Mouse (Mus musculus) cerebellum, postnatal 36 days (tissue): Measurements from ENCODE around the gene Mdm4.

Experiments
- DNase-seq, 2 experiments: peaks; one replicate each; pipeline ENCODE4 v3.0.0; 2021 to 2022; ENCODE audit warnings: mixed read lengths in 2 of 2

The Mdm4 gene

DNA sequence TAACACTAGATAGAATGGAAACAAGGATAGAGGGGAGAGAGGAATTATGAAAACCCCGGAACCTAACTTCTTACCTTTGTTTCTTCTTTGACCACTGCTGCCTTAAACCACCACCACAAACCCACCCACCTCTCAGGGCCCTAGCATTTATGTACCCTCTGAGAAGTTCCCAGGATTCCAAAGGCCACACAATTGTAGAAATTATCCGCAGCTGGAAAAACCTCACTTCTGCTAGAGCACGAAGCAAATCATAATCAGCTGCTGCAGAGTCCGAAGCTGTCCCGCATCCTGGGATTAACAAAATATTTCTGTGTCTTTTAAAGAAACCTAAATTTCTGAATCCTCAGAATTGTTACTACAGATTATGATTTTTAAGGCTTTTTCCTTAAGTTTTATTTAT lies at the start of gene Mdm4:
TSS of gene Mdm4 (minus strand) at position 101 of the 400 bp plus-strand sequence.
- DNase-seq = no peak

DNA sequence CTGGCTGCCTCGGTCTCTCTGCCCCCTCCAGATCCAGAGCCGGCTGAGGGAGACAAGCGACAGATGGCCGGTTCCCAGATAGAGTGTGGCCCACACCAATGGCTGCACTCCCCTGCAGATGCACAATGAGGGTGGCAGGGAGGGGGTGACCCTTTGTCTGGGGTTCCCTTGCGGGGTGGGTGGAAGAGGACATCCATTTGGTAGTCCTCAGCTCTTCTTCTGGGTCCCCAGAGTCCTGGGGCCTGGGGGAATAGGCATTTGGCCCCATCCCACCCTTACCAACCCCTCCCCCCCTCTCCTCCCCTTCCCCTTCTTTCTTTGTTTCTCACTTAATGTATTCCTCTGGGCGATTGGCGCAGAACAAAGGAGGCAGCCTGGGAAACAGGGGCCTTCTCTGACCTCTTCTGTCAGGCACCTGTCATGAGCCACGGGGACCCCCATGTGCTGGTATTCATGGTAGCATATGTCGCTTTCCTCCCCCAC lies 49.8 kb upstream of the Mdm4 start:
- no peak for DNase-seq

DNA sequence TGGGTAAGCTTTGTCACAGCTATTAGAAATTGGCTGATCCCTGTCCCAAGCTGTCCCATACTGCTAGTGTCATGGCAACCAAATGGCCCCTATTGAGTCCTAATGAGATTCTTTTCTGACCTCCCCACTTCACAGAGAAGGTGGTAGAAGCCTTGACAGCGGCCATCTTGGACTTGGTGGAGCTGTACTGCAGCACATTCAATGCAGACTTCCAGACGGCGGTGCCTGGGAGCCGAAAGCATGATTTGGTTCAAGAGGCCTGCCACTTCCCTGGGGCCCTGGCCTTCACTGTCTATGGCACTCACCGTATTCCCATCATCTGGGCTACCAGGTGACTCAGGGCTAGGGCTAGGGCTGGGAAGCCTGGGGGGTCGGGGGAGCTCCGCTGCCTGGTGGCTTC lies 49.1 kb upstream of the Mdm4 start:
- no peak for DNase-seq

DNA sequence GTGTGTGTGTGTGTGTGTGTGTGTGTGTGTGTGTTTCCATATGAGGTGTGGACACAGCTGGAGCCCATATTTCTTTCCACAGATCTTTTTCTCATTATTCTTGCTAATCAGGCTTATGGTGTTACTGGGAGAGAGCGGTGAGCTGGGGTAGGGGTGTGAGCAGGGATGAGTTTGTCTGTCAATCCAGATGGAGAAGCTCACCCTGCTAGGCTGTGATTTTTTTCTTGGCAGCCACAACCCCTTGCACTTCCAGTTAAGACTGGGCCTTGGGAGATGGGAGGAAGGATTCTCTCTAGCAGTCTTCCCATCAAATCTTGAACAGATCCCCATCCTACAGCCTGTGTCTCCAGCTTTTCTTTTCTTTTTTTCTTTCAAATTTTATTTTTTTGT lies 48.0 kb upstream of the Mdm4 start:
- no peak for DNase-seq

DNA sequence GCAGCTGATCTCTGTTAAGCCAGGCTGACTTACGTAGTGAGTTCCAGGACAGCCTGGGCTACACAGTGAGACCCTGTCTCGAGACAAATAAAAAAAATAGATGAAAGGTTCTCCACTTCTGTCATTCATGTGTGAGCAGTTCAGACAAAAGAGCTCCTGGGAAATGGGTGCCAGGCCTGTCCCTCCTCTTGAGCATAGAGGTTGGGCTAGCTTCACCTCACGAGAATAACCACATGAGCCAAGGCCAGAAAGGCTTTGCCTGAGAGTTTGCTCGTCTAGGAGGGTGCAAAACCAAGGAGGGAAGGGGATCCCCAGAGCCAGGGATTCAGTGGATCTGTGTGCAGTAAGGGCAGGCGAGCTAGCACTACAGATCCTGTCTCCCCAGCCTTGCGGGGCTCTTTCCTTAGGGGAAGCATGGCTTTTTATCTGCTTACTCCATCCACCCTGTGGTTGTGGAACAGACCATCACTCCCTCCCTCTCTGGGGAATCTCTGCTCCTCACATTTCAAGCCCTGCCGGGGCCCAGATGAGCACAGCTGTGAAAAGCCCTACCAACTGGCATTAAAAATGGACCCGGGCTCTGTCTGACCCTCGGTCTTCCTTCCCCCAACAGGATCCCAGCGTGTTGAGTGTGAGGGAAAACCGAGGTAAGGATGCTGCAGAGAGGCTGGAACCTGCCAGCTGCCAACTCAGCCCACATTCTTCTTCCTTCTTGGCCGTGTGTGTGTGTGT lies 47.4 kb upstream of the Mdm4 start:
- DNase-seq = no peak

DNA sequence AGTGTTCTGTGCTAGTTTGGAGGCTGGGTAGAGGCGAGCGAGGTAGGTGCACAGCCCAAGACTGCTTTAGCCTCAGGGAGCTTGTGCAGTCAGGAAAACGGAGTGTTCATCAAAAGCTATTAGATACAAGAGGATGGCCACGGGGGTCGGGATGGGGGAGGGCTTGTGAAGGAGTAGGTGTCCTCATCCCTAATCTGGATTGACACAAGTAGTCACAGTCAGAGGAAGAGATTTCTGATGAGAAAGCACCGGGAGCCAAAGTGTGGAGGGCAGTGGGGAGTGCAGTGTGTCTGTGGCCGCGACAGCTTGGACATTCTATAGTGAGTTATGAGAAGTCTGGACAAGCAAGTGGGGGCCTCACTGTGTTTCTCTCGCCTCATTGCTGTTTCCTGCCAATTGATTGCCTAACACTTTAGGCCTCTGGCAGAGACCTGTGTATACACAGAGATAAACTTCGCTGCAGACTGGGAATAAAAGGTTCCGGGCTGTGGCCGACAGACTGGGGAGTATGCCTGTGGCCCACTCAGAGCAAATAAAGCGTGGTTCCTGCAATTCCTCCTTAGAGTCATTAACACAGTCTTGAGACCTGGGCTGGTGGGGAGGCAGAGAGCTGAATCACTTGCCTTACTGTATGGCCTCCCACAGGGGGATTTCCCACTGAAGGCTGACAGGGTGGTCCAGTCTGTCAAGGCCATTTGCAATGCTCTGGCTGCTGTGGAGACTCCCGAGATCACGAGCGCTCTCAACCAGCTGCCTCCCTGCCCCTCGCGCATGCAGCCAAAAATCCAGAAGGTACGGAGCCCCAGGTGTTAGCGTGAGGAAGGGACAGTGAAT lies 46.5 kb upstream of the Mdm4 start:
- DNase-seq = no peak

DNA sequence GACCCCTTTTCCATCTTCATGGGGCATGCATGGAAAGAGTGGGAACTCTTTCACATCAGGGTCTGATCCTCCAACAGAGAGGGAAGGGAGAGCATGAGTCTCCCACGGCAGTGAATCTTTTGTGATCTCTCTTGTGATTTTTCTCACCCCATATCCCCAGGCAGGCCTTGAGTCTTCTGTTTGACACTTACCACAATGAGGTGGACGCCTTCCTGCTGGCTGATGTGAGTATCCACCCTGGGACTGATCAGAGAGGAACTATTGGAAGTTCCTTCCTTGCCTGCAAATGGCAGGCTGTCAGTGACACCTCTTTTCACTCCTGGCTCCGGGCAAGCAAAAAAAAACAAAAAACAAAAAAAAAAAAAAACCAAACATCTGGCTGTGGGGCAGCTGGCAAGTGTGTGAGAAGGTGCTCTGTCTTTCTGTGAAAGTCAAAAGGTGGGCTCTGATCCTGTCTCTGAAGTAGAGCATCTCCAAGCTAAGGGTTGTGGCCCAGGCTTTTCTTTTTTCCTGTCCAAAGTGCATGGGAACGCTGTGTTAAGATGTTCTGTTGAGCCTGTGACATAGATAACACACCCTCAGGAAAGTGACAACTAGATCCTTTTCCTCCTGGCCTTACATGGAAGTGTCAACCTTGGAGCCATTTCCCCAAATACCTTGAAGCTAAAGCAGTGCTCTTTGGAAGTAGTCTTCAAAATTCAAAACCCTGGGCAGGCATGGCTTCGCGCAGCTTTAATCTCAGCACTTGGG lies 45.5 kb upstream of the Mdm4 start:
- no peak for DNase-seq

DNA sequence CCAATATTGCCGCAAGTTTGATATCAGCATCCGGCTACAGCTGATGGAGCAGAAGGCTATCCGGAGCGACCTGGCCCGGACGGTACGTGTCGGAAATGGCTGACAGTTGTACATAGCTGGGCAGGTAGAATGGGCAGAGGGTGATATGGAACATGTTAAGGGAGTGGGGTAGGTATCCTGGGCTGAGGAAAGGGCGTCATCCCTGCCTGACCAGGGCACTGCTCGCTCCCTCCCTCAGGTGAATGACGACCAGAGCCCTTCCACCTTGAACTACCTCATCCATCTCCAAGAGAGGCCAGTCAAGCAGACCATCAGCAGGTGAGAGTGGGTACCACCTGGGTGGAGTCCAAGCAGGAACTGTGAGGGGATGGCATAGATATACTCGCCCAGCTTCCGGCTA lies 44.2 kb upstream of the Mdm4 start:
- no peak for DNase-seq

DNA sequence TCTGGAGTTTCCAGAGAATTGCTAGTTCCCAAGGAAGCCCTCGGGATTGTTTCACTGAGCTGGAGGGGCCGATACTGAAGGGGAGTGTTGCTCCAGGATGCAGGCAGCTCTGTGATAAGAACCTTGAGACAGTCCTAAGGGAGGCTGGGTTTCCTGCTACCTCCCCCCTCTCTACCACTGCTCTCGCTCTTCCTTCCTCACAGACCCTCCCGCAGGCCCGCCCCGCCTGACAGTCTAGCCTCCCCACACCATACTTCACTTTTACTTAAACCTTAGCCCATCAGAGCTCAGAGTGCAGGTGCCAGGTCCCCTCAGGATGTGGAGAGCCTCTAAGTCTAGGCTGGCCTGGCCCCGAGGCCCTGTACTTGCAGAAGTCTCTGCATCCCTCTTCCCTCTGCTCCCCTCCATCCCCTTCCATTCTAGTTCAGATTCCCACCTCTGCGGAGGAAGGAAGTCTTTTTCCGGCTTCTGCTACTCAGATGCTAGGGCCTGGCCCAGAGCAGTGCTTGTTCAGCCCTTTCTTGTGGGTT lies 43.0 kb upstream of the Mdm4 start:
- no peak for DNase-seq

DNA sequence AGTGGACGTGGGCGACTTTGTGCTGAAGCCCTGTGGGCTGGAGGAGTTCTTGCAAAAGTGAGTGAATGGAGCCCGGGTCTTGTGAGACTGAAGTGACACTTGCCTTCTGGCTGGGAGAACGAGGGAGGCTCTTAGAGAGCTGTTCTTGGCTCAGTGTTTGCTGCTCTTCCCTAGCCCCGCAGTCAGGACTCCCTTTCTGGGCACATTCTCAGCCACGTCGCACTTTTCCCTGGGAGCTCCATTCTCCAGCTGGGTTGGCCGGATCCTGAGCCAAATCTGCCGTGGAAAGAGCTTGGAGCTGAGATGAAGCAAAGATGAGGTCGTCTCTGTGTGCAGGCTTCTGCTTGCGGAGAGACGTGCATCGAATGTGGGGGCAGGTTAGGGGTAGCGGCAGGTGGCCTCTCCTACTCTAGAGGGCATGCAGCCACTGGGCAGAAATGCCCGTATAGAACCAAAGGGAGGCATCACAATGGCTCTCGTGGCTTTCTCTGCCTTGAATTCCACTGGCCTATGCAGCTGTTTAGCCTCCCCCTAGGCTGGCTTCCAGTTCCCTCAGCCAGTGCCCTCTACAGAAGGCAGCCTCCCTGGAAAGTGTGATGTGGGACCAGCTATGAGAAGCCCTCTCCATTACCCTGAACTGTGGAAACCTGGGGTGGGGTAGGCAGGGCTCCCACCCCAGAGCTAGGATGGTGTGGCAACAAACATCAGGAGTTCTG lies 41.5 kb upstream of the Mdm4 start:
- DNase-seq = peak; percentile 35 to 39

DNA sequence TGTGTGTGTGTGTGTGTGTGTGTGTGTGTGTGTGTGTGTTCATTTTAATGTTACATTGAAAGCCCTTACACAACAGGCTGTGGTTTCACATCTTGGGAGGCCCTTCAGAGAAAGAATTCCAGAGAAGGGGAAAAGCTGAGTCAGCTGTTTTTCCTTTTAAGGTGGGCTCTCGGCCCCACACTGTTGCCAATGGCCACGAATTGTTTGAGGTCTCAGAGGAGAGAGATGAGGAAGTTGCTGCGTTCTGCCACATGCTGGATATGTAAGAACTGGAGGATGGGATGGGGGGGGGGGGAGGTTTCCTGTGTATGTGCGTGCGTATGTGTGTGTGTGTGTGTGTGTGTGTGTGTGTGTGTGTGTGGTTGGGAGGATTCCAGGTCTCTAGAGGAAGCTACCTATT lies 39.8 kb upstream of the Mdm4 start:
- no peak for DNase-seq

DNA sequence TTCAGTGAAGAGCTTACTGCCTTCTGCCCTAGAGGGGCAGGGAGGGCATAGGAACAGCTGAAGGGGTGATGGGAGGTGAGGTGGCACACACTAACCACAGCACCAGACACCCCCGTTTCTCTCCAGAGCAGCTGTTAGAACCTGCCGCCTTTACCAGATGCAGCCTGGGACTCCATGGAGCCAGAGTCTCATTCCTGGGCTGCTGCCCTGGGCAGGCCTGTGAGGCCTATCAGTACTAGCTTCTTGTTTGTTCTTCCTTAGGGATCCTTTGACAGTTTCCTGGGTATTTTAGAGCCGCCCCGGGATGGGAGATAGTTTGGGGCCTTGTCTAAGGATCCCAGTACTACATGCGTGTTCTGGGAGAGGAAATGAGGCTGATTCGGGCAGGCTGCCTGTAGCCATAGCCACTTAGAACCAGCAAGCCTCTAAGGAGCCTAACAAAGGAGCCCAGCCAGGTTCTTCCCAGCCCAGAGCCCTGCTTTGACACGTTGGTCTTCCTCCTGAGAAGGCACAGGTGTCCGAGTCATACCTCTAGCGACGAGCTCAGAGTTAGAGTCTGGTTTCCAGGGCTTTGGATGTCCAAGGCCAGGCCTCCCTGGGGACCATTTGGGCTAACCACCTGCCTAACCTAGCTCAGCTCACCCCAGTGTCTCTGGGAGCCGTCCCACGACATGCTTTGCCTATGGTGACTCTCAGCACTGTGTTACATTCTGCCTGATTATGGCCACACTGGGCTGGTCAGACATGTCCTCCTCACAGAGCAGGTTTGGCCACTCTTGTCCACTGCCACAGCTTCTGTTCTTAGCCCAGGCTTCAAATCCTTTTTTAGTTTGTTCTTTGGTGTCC lies 39.1 kb upstream of the Mdm4 start:
- DNase-seq = no peak

DNA sequence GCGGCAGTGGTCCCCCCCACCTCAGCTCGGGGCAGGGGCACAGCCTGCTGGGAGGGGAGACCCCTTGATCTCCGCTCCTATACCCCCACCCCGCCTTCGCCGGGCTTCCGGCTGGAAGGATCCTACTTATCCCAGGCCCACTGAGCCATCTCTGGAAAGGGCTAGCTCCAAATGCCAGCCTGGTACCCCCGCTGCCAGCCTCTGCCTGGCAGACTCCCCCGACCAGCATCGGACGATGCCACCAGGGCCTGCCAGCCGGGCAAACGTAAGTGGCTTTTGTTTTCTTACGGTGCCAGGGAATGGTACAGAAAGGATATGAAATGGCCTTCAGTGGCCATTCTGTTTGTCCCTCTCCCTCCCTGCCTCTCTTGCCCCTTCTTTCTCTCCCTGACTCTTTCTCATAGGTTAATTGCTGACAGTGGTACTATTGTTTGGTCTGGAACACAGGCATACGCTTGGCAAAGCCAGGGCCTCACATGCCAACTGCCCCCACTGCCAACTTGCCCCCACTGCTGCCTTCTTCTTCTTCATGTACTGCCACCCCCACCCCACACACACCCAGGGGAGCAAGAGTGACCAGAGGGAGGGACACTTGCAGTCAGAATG lies 38.4 kb upstream of the Mdm4 start:
- DNase-seq = no peak

DNA sequence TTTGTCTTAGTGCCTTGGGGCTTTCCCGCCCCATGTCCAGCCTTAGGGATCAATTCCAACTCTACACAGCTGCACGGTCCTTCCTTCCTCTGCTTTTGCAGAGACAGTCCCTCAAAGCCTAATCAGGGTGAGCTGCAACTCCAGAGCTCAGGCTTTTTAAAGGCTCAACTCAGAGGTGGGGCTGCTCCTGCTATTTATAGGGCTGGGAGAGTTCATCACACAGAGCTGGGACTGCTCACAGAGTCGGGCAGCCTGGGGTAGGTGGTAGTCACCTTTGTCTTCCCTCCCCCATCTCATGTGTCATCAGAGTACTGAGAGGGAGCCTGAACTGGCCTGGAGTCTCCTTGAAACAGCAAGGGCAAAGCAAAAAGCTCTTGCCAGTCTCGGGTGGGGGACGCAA lies 37.9 kb upstream of the Mdm4 start:
- no peak for DNase-seq

DNA sequence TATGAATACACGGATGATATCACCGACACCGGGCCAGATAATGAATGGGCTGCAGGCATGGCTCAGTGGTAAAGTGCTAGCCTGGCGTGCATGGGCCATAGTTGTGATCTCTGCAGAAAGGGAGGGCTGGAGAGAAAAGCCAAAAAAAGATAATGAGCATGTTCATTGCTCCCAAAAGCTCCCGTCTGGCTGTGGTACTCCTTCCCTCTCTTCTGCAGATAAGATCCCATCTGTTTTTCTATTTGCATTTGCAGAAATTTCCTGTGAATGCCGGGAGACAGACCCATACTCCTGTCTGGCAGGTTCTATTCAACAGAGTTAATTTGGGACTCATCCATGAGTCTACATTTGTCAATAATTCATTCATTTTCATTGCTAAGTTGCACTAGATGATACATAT lies 32.8 kb upstream of the Mdm4 start:
- DNase-seq = no peak

DNA sequence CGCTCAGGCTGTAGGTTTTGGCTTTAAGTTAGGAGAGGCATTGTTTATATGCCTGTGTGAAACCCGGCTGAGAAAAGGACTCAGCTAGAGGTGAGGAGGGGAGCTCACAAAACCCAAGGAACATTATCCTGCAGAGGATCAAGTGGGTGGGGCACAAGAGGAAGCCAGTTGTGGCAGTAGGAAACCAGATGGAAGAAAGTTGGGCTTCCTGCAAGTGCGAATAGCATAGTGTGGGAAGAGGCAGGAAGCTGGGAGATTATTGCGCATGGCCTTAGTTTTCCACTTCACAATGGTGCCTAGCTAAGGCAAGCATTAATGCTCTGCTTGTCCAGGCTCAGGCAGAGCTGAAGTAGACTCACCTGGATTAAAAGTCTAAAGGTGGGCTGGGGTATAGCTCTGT lies 30.3 kb upstream of the Mdm4 start:
- DNase-seq = no peak

DNA sequence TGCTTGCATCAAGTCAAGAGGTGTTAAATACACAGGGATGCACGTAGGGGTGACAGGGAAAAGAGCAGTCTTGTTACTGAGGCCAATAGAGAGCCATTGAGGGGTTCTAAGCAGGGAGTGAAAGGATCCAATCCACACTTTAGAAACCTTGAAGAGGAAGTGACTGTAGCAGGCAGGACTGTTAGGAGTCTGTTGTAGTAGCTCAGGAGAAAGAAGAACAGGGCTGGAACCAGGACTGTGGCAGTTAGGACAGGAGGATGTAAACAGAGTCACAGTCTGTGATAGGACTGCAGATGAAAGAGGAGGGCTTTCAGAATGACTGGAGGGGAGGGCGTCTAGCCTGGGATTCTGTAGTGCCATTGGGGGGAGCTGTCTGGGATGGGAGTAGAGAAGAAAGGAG lies 29.2 kb upstream of the Mdm4 start:
- no peak for DNase-seq

DNA sequence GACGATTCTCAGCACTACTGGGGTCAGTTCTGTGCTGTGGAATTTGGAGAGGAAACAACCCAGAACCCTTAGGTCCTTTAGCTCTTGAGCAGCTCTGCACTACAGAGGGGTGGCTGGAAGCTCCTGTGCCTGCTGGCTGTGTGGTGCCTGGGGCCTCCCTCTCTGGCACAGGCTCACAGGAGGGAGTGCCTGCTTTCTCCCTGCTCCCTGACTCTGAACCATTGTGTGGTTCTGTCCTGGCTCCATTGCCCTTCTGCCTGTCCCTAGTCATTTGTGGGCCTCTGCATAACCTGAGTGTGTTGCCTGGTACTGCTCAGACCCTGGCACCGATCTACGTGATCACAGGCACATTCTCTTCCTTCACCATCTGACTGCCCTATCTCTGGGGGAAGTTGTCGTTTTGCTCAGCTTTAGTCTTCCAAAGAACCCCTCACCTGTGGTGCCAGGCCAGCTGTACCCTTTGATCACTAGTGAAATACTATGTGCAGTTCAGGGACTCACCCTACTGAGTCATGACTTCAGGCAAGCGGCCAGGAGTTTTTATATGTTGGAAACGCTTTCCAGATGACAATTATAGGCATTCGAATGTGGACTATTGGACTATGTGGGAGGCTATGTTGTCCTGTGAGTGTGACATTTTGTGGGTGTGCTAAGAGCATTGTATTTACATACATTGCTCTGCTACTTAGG lies 27.1 kb upstream of the Mdm4 start:
- no peak for DNase-seq

DNA sequence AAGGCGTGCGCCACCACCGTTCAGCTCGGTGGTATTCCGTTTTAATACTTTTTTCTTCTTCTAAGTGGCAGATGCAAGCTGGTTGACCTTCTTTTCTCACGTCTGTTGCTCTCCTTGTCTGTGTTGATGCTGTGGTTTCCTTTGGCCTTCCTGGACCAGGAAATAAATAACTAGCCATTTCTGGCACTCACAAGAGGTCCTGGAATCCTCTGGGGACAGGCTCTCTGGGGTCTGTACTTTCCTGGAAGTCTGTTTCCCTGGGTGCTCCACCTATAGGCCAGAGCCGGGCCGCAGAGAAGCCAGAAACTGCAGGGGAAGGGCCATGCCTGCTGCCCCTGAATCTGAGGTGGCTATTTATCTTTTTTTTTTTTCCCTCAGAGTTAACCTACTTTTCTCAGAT lies 24.0 kb upstream of the Mdm4 start:
- no peak for DNase-seq

DNA sequence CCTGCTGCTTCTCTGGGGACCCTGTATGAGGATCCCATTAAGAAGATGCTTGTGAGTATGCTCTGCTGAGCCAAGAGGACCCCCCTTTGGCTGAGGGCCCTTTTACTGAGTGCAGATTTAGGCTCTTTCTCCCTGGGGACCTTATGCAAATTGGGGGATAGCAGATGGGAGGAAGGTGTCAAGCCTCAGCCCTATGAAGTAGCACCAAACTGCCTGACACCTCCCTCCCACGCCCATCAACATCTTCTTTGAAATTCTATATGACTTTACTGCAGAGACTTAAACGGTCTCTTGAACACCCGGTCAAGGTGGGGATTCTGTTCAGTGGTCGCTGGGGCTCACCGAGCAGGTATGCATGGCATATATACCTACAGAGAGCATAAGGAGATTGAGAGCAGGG lies 22.7 kb upstream of the Mdm4 start:
- DNase-seq = no peak

DNA sequence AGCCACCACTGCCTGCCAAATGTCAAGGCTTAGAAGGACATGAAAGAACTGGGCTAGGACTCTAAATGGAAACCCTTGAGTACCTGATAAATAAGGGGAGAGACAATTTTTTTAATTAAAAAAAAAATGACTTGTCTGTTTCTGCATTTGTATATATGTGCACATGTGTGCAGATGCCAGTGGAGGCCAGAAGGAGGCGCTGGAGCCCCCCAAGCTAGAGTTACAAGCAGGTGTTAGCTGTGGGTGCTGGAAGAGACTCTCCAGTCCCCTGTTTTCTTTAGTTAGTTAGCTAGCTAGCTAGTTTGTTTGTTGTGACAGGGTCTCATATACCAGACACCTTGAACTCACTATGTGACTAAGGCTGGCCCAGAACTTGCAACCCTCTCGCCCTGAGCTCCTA lies 21.5 kb upstream of the Mdm4 start:
- no peak for DNase-seq
